Mouse (Mus musculus) left cerebral cortex, adult 9 months (tissue): Measurements from ENCODE around the gene Pnpla8.
"Not testable (repeated sequence)": the region's sequence is repeated elsewhere in the genome, so short reads cannot be mapped to it uniquely, and the experiment has no call there.

Source experiments
- DNase-seq, 2 experiments: peaks; one replicate each; pipeline ENCODE4 v3.0.0; 2022; ENCODE audit warnings: low spot score in 2 of 2

Gene Pnpla8

DNA sequence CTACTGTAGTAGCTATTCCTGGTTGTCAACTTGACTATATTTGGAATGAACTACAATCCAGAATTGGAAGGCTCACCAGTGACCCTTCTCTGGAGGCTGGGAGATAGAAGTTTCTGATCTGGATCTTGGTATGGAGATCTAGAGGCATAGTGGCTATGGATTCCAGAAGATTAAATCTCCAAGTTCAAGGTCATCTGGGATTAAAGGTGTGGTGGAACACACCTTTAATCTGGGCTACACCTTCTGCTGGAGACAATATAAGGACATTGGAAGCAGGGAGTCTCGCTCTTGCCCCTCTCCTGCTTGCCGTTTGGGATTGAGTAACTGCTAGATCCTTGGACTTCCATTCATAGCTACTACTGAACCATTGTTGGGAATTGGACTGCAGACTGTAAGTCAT is at the start of gene Pnpla8:
Gene Pnpla8, plus strand, starts transcription at position 301 of the 400 bp plus-strand sequence.
- not testable (repeated sequence) for DNase-seq

DNA sequence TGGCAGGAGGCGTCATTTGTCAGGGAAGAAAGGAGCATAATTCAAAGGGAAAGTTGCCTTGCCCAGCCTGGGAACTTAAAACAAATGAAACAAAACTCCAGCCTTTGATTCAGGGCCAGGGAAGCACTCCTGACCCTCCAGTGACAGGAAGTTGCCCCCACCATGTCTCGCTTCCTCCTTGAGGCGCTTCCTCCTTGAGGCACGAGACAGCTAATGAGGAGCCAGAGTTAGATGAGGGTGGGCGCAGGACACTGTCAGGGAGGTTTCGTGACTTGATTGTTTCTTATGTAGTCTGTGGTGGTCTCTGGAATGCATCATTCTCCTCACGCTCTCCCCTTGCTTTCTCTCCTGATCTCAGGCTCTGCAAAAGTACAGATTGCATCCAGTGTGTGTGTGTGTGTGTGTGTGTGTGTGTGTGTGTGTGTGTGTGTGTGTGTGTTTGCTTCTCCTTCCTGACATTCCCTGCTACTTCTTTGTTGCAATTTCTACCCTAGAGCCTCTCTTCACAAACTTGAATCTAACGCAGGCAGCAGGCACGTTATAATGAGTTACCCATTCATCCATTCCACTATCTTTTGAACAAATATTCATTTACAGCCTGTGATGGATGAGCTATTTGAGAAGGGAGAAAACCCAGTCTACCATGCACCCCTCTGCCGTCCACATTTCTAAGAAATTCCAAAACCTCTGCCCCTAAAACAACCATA is 44.7 kb upstream of the Pnpla8 start:
- DNase-seq: no peak

DNA sequence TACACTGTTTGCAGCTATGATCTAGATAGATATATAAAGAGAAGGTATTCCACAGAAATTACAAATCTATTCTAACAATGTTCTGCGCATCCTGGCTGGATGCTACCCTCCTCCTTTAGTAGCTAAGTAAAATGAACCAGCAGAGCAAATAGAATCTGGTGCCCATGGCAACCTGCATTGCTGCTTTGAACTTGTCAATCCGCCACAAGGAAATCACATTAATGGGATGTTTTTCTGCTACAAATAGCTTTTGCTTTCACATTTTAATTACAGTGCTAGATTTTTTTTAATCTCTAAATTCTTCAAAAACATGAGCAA is 44.2 kb upstream of the Pnpla8 start:
- DNase-seq: no peak

DNA sequence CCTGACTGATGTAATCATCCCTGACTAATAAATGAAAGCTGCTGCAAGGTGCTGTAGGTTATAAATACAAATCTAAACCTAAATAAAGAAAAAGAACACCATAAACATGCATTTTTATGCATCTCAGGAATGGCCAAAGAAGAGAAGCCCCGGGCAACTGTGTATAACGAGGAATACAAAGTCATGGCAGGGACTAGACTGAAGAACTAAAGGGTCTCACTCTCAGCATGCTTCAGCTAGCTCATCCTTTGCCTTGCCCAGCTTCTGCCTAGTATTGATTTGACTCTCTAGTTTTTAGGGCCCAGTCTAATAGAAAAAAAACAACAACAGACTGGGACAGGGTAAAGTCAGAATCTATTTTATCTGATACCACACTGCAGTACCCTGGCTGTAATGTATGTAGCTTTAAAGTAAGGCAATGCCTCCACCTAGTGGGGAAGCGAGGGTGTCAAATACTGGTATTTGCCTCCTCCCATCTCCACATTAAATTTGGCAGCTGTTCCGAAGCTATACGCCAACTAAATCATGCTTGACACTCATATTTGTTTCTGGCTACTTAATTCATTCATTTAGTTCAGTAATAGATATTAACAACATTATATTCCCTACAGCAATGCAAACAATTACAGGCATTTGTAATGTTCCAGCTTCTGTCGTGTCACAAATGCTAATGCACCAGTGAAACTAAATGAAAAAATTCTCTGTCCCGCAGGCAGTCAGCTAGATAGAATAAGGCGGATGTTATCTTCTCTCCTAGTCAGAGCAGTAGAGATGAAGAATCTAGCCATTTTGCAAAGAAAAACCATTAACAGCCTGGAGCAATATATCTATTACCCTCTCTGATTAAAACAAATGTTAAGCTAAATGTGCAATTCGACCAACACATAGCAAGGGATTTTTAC is 39.8 kb upstream of the Pnpla8 start:
- DNase-seq: peak; percentile 33 to 77

DNA sequence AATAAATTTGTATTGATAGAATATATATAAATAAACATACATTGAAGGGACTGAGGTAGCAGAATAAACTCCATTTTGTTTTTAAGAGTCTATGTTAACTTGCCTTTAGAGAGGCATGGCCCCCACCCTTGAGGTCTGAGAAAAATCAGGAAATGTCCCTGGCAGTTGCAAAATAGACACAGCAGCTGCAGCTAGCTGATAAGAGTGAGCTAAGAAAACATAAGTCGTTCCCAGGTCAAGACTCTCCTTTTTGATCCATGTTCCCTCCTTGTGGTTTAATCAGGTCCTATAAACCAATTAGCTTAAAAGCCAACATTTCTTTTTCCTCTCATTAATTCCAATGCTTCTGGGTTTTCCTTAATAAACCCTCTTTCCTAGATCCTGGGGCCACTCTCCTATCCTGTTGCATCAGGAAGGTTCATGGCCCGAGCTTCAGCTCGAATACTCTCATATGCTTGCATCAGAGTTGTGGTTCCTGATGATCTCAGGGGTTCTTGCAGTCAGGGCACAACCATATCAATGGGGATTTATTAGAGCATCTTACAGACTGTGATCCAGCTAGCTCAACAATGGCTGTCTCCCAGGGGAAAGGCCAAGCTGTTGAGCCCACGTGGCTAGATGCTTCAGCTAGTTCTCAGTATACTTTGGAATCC is 23.2 kb upstream of the Pnpla8 start:
- no peak for DNase-seq

DNA sequence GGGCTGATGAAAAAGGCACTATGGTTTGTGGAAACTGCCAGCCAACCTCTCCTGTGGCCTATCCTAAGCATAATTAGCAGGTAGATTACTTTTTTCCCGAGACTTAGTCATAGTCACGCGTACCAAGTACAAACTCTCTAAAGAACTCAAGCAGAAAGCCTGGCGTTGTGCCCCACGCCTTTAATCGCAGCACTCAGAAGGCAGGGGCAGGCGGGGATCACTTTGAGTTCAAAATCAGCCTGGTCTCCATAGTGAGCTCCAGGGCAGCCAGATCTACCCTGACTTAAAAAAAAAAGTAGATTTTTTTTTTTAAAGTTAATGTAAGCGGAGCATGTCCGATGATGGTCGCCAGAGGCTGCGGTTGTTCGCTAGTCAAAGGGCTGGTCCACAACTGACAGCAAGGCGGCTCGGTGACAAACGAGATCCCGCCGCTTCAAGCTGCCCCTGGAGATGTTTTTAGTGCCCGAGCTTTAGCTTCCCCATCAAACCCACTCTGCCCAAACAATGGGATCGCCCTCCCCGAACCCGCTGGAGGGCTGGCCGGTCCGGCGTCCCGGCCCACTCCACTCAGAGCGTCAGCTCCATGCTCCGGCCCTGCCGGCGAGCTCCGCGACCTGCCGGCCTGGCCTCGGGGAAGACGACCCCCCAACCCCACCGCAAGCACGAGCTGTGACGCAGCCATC is 11.9 kb upstream of the Pnpla8 start:
- DNase-seq: peak; percentile 20 to 28

DNA sequence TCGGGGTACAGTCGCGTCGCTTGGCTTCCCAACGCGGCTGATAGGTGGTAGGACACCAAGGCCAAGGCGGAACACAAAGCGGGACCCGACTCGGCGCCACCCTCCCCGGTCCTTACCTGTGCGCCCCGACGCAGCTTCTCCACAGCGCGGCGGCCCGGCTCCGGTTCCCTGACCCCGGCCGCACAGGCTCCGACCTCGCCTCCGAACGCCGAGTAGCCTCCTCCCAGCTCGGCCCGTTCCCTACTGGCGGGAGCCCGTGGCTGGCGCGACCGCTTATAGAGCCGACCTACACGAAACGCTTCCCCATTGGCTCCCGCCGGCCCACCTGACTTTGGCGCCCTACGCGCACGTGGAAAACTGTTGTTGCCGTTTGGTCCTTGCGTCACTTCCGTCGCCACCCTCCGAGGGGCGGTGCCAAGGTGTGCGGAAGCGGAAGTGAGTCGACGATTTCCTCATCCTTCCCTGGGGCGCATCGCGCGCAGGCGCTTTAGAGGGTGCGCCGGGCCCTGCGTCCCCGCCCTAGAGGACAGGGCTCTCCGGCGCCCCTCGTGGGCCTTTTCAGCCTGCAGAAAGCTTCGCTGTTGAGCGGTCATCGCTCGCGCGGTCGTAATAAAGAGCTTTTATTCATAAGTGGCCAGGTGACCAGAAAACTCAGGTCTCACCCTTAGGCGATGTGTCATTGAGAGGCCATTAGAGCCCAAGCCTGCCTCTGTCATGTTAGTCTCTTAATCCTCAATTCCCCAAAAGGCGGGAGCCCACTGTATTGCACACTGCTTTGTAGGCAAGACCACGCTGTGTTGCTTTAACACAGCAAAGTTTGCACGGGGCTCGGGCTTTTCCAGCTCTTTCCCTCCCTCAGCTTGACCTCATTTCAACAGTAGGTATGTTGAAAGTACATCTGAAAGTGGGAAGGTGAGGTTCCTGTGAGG is 11.1 kb upstream of the Pnpla8 start, which contains the start of gene Dnajb9:
Gene Dnajb9, minus strand, starts transcription at position 503 of the 929 bp plus-strand sequence.
- peak; percentile 99 to 100 for DNase-seq

DNA sequence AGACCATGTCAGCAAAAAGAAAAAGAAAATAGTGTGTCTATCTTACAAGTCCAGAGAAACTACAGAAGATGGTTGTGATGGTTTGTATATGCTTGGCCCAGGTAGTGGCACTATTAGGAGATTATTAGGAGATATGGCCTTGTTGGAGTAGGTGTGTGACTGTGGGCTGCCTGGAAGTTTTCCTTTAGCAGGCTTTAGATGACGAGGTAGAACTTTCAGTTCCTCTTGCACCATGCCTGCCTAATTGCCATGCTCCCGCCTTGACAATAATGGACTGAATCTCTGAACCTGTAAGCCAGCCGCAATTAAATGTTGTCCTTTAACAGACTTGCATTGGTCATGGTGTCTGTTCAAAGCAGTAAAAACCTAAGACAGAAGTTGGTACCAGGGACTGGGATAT is 9.6 kb upstream of the Pnpla8 start:
- no peak for DNase-seq

DNA sequence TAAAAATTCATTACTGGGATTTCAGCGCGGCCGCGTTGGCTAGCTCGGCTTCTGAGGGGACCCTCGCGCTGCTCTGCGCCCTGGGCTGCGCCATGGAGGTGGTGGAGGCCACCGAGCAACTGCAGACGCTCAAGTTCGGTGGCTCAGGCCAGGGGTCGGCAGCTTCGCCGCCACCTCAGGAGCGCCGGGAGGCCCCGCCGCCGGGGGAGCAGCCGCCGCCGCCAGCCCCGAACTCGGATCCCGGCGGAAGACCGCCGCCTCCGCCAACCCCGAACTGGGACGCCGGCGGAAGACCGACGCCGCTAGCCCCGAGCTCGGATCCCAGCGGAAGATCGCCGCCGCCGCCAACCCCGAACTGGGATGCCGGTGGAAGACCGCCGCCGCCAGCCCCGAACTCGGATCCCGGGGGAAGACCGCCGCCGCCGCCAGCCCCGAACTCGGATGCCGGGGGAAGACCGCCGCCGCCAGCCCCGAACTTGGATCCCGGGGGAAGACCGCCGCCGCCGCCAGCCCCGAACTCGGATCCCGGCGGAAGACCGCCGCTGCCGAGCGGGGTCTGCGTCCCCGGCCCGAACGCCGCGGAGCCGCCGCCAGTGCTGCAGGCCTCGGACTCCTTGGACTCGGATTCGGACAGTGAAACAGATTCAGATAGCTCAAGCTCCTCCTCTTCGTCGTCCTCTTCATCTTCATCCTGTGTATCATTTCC is 634 bp downstream of the Pnpla8 start:
- DNase-seq: no peak

DNA sequence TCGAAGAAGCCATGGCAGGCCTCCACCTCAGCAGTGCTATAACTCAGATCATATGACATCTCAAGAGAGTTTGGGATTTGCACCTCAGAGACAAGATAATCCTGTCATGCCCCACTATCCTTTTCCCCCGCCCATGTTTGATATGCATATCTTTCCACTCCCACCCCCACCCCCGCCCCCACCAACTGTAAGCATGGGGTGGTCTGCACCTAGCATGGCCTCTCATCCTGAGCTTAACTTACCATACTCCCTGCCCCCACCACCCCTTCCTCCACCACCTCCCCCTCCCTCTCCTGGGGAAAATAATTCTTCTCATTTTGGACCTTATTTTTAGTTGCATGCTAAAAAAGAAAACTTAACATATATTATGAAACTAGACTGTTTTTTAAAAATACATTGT is 1.9 kb downstream of the Pnpla8 start:
- no peak for DNase-seq

DNA sequence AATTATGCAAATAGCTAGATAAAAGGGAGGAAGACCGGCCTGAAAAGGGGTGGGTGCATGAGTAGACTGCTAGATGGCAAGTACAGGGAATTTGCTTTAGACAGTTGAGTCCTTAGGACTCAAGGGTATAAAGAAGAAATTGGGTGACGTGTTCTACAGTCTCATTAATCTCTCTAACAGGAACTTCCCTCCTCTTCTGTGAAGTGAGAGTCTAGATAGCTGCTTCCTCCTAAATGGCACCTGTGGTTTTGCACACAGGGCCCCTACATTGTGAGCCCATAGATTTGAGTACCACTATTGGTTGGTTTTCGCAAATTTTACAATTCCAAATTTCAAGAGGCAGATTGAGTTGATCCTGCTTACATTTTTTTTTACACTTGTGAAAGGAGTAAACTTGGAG is 3.5 kb downstream of the Pnpla8 start:
- no peak for DNase-seq

DNA sequence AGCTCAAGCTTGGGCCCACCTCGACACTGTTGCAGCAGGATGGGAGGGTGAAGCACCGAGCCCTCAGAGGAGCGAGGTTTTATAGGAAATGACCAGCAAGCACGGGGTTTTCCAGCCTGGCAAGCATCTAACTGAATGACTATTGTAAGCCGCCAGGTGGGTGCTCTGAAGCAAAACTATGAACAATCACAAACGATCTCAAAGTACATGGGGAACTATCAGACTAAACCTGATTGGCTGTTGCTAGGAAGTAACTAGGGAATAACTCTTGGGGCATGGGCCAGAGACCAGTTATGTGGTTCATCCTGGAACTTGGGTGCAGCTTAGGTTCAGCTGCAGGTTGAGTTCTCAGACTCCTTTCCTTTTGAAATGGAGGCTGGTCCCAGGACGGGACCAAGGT is 19.9 kb downstream of the Pnpla8 start:
- no peak for DNase-seq

DNA sequence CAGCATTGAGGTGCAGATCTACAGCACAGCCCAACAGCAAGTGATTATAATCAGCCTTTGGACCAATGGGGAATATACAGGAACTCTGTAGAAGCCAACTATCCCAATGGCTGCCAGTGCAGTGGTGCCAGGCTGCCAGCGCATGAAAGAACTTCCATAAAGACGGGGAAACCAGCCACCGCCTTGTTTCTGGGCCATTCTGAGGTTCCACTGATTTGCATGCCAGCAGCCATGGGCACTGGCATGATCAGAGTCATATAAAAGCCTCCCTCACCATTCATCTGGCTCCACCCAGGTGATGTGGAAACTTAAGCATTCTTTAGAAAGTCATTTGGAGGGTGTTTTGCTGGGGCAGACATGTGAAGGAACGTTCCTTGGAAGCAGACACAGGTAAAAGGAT is 21.2 kb downstream of the Pnpla8 start:
- DNase-seq: no peak

DNA sequence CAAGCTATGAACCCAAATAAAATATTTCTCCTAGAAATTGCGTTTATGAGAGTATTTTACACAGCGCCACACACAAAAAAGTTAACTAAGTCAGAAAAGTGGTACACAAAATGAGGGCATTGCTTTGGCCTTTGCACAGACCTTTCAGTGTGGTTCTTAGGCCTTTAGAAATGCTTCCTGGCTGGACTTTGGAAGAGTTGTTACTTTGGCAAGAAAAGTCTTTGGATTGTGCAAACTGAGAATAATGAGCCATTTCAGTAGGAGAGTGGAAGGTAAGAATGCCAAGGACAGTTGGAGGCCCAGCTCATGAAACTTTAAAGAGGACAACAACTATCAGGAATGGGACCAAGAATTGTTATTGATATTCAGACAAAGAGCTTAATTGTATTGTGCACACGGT is 24.6 kb downstream of the Pnpla8 start:
- DNase-seq: no peak

DNA sequence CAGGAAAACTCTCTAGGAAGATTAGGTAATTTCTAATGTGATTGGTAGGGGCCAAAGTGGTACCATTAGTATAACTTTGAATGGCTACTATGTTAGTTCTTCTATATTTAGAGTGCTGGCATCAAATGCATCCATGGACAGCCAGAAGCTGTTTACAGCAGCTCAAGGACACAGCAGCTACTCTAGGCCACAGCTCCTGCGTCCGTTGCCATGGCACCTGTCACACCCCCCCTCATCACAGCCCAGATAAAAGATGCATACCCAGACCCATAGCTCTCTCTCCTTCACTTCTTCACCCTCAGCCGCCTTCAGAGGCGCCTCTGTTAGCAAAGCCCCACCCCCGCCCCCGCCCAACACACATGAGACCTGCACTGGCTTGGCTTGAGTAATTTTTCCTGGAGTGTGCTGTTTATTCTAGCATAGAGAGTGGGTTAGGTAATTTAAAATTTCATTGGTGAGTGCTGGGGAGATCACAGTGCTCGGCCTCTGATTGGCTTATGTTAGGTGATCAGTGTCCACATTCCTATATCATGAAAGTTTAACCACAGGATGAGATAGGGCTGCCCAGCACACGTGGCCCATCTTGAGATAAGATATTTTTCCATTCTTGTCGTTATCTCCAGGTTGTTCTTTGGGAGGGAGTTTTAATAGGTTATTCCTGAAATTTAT is 27.3 kb downstream of the Pnpla8 start:
- no peak for DNase-seq

DNA sequence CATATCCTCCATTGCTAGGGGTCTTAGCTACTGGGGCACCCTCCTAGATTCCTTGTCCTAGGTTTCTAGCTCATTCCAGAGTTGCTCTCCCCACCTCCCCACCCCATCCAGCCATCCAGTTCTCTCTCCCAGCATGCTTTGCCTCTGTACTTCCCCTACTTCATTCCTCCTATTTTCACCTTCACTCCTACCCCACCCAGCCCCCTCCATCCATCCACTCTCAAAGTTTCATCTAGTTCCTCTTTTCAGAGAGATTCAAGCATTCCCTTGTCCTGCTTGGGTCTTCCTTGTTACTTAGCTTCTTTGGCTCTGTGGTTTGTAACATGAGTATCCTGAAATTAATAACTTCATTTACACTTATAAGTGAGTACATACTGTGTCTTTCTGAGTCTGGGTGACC is 41.4 kb downstream of the Pnpla8 start:
- DNase-seq: no peak

DNA sequence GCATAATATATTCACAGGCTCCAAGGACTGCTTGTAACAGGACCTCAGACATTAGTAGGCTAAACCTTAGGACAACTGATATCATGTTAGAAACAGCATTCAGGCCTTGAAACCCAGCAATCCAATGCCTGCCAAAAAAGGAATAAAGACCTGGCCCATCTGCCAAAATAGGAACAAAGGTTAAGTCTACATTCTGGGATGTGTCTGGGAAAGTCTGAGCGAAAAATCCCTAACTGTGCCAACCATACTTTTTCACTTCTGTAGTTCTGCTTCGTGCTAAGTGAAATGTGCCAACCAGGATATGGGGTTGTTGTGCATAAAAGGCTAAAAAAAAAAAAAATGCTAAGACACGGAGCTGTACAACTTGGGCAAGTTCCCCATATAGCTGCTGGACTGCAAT is 44.5 kb downstream of the Pnpla8 start:
- DNase-seq: no peak

DNA sequence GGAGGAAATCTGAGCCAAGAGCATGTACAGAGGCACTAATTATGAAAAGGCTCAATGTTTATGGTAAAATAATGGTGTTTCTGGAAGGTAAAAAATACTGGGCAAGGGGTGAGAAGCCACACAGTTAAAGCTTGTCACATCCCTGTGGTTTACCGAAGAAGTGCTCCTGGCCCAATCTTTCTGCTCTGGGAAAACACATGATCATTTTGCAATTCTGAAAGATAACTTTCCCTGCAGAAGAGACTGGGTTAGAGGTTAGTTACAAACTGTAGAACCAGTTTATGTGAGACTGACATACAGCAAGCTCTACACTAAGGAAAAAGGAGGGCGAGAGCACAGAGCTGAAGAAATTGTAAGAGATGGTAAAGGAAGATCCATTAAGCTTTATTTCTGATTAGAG is 46.0 kb downstream of the Pnpla8 start:
- no peak for DNase-seq

DNA sequence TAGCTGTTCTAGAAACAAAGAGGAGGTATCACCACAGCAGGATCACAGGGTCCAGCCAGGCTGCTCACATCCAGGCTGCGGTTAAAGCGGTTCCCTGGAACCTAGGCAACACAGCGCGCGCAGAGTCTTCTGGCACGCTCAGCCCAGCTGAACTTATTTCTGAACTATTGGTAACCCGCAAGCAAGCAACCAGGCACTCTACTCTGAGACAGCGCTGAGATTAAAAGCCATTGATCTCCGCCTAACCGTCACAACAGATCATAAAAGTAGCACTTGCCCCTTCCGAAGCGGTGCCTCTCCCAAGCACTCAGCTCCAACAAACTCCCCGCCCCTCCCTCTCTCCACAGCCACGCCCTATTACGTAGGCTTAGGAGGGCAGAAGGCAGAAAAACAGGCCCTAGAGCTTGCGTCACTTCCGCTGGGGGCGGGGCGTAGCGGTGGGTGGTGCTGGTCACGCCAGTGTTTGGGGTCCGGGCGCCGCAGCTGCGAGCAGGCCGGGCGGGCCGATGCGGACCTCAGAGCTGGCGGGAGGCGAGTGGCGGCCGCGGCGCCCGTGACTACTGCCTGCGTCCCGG is 47.6 kb downstream of the Pnpla8 start:
- DNase-seq: peak; percentile 92 to 99
